ENCODE assay signal across 11 mouse cellular contexts in the genomic region with DNA sequence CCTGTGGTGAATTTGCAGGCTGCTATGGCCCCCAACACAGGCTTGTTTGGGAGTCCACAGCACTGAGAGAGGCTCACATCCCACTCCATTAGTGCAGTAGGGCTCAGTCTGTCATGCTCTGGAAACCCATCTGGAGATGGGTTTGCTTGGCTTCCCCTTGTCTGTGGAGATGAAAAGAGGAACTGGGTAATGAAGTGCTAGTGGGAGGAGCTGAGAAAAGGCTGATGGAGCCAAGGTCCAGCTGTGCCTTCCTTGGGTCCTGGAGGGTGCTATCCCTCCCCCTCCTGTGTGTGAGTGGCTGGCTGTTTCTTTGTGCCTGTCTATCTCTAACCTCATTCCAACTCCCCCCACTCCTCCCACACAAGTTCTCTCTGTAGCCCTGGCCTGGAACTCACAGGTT. TPM values are rescaled to one million over a fixed set of nuclear protein-coding genes. Genes with fewer than 3 reads are reported as not detected.
DNase-seq lines count a peak whose midpoint lies in the region; ATAC-seq and TF ChIP-seq lines count a peak whose summit lies in the region.
"Had no signal": no experiment of that assay in that cellular context is flagged by ENCODE, and none has a peak within 500 bp of the region (broad histone marks: within the 10 kb centered on the region; RNA-seq: fewer than 3 reads in every experiment).

No protein-coding gene starts in this region.

- H3K4me1 ChIP-seq in CH12.LX (ENCODE audit: control insufficient read depth in 1 of 2, insufficient read depth in 2 of 2) = peaks cover 2 to 33% of the 10 kb centered on the region in 2 experiments; a peak in 3 of 4 replicates

- no peak overlapping the region for H3K4me2 ChIP-seq in CH12.LX (ENCODE audit: insufficient read depth, low read depth, poor library complexity, severe bottlenecking)

- no peak for TF ChIP-seq POLR2A in CH12.LX (IDR thresholded peaks at IDR 0.05; ENCODE audit: low read depth, low read length)

- DNase-seq in kidney, adult 9 months = peak; percentile 14
- no peak for DNase-seq in kidney, adult 18-20 months
- DNase-seq in CH12.LX (ENCODE audit: extremely low read depth) = peak; percentile 94
- no peak for DNase-seq in cerebellum, adult 11 months
- DNase-seq in left cerebral cortex, adult 9 months (ENCODE audit: low spot score in 2 of 2) = no peak
- no peak for DNase-seq in retina, embryonic 14.5 days (ENCODE audit: low spot score)
- DNase-seq: liver had no signal

- no peak overlapping the region for H3K4me3 ChIP-seq in CH12.LX (replicated peaks in 1 of 3; ENCODE audit: low read depth in 2 of 3, low read length in 2 of 3, poor library complexity in 1 of 3)

- H3K36me3 ChIP-seq in CH12.LX (replicated peaks in 1 of 2; ENCODE audit: control insufficient read depth in 1 of 2, insufficient read depth in 1 of 2, low read length in 1 of 2) = no peaks in the 10 kb centered on the region
- H3K36me3 ChIP-seq: G1E had no signal

- H3K27me3 ChIP-seq in CH12.LX (replicated peaks) = no peaks in the 10 kb centered on the region

- in situ Hi-C loops in CH12.LX (cut with MboI; ENCODE audit: low pct_ligation_motif_present, low pct_unique_long_range_greater_than_20kb, low sequenced_read_pairs) = no loop called here

- peak; percentile 95 for TF ChIP-seq EP300 in CH12.LX (IDR thresholded peaks at IDR 0.05; ENCODE audit: low read length)

- dilution Hi-C loops in CH12.LX (cut with MboI; ENCODE audit: extremely low pct_ligation_motif_present, extremely low pct_unique_long_range_greater_than_20kb, low sequenced_read_pairs) = no loop called here

- peak; percentile 98 for ATAC-seq in granulocyte monocyte progenitor cell, adult 5-6 weeks (replicated peaks; ENCODE audit: poor library complexity, severe bottlenecking)
- peak; percentile 96 for ATAC-seq in megakaryocyte, adult 5-6 weeks (ENCODE audit: poor library complexity, severe bottlenecking)

- H3K9ac ChIP-seq in CH12.LX (ENCODE audit: insufficient read depth, low read depth) = no peak overlapping the region

- no peak for TF ChIP-seq CTCF in CH12.LX (conservative IDR thresholded peaks at IDR 0.05 in 1 of 2, IDR thresholded peaks at IDR 0.05 in 1 of 2; ENCODE audit: low read depth in 2 of 2, low read length in 2 of 2)

- H3K27ac ChIP-seq in CH12.LX (ENCODE audit: insufficient read depth, low read depth) = no peak overlapping the region

- no peaks in the 10 kb centered on the region for H3K79me2 ChIP-seq in CH12.LX (replicated peaks; ENCODE audit: control insufficient read depth, extremely low read depth, insufficient read depth, poor library complexity, severe bottlenecking)

- no peak; the same call in 1 of the 2 replicates for TF ChIP-seq RAD21 in CH12.LX (IDR thresholded peaks at IDR 0.05; ENCODE audit: low read depth, low read length)

- no peaks in the 10 kb centered on the region for H3K9me3 ChIP-seq in CH12.LX (replicated peaks; ENCODE audit: low read length)
- H3K9me3 ChIP-seq: G1E had no signal

TF ChIP-seq in CH12.LX, 34 proteins besides CTCF, POLR2A, EP300 and RAD21:
- no peak; the same call in 1 of the 2 replicates for TF ChIP-seq SMC3 (IDR thresholded peaks at IDR 0.05; ENCODE audit: low read depth, low read length)
- no peak for TF ChIP-seq USF2 (conservative IDR thresholded peaks at IDR 0.05; ENCODE audit: low read depth, low read length)
- peak; percentile 45 for TF ChIP-seq ETS1 (conservative IDR thresholded peaks at IDR 0.05; ENCODE audit: low read depth, low read length)
- no peak for TF ChIP-seq BHLHE40 (IDR thresholded peaks at IDR 0.05; ENCODE audit: low read depth, low read length)
- no peak for TF ChIP-seq NRF1 (IDR thresholded peaks at IDR 0.05; ENCODE audit: low read depth, low read length)
- TF ChIP-seq E2F4 (IDR thresholded peaks at IDR 0.05; ENCODE audit: insufficient replicate concordance, low read depth, low read length) = no peak
- no peak for TF ChIP-seq CHD1 (IDR thresholded peaks at IDR 0.05; ENCODE audit: low read depth, low read length)
- TF ChIP-seq CHD2 (IDR thresholded peaks at IDR 0.05; ENCODE audit: low read length) = peak; percentile 63; the same call in 1 of the 2 replicates
- peak; percentile 67 for TF ChIP-seq MAZ (IDR thresholded peaks at IDR 0.05; ENCODE audit: low read depth, low read length)
- no peak for TF ChIP-seq ZKSCAN1 (IDR thresholded peaks at IDR 0.05; ENCODE audit: borderline replicate concordance, low read depth, low read length)
- TF ChIP-seq KAT2A (IDR thresholded peaks at IDR 0.05; ENCODE audit: insufficient replicate concordance, low read length) = no peak
- peak; percentile 55; the same call in 1 of the 2 replicates for TF ChIP-seq SIN3A (IDR thresholded peaks at IDR 0.05; ENCODE audit: low read length)
- no peak for TF ChIP-seq USF1 (IDR thresholded peaks at IDR 0.05; ENCODE audit: low read depth, low read length)
- TF ChIP-seq RCOR1 (conservative IDR thresholded peaks at IDR 0.05; ENCODE audit: low read depth, low read length) = no peak; the same call in 1 of the 2 replicates
- no peak for TF ChIP-seq MYC (IDR thresholded peaks at IDR 0.05; ENCODE audit: low read depth, low read length)
- no peak for TF ChIP-seq ZC3H11A (IDR thresholded peaks at IDR 0.05; ENCODE audit: low read depth, low read length)
- TF ChIP-seq MXI1 (IDR thresholded peaks at IDR 0.05; ENCODE audit: low read depth, low read length) = no peak
- TF ChIP-seq HCFC1 (IDR thresholded peaks at IDR 0.05; ENCODE audit: low read depth, low read length) = 0 out of 2 replicates have a peak, but pooled peaks have one; percentile 13
- no peak for TF ChIP-seq ZMIZ1 (IDR thresholded peaks at IDR 0.05; ENCODE audit: low read depth, low read length)
- peak; percentile 65 for TF ChIP-seq TCF12 (IDR thresholded peaks at IDR 0.05; ENCODE audit: low read depth, low read length)
- TF ChIP-seq IRF4 (IDR thresholded peaks at IDR 0.05; ENCODE audit: low read depth, low read length) = peak; percentile 93
- no peak for TF ChIP-seq TBP (conservative IDR thresholded peaks at IDR 0.05; ENCODE audit: low read depth, low read length)

RNA-seq across cellular contexts. Expression of gene Tekt3, which starts 40.8 kb away (rescaled TPM):
- total RNA-seq in CH12.LX (2012; rRNA removed) (not detected in 2 replicates), CH12.LX (2014; rRNA removed) (not detected in 2 replicates)
- not detected in 2 replicates for polyA plus RNA-seq in CH12.LX (2012; ENCODE audit: insufficient read length, low read depth)
- total RNA-seq in granulocyte monocyte progenitor cell, adult 5-6 weeks (2014; fragmentation: Nextera tagmentation) = not detected in 2 replicates
- total RNA-seq in granulocyte monocyte progenitor cell, adult 5-6 weeks (2017) = not detected in 2 replicates
- not detected in 2 replicates for total RNA-seq in megakaryocyte, adult 5-6 weeks (2015)
- total RNA-seq in megakaryocyte, adult 5-6 weeks (2017) = not detected in 2 replicates
- total RNA-seq: heart, postnatal 36 days had no signal
- polyA plus RNA-seq: G1E had no signal

Comparison
In these comparisons a context has a peak if more than half of its experiments do, and no peak if none do; other contexts are left out.
1. DNase-seq: peak in kidney, adult 9 months (single experiment) and CH12.LX (single experiment); none in kidney, adult 18-20 months (single experiment), cerebellum, adult 11 months (single experiment), left cerebral cortex, adult 9 months (0 of 2) and retina, embryonic 14.5 days (single experiment).